12 mouse cellular contexts compared by ENCODE assay signal in genomic region chr2:90565192-90565929, GRCm38 (mm10). TPM values are rescaled to one million over a fixed set of nuclear protein-coding genes. Genes with fewer than 3 reads are reported as not detected.
DNase-seq lines count a peak whose midpoint lies in the region; ATAC-seq and TF ChIP-seq lines count a peak whose summit lies in the region.
"Had no signal": no experiment of that assay in that cellular context is flagged by ENCODE, and none has a peak within 500 bp of the region (broad histone marks: within the 10 kb centered on the region; RNA-seq: fewer than 3 reads in every experiment).

No protein-coding gene starts in this region.

- H3K4me2 ChIP-seq in lung, embryonic 14.5 days = no peak overlapping the region
- H3K4me2 ChIP-seq in intestine, postnatal 0 days (replicated peaks; ENCODE audit: low read depth) = peak overlapping the region; percentile 22
- H3K4me2 ChIP-seq in liver, embryonic 11.5 days = peak overlapping the region; percentile 47
- no peak overlapping the region for H3K4me2 ChIP-seq in stomach, postnatal 0 days (replicated peaks; ENCODE audit: low read depth)
- H3K4me2 ChIP-seq in forebrain, embryonic 16.5 days (ENCODE audit: low read length) = no peak overlapping the region
- H3K4me2 ChIP-seq: hindbrain, embryonic 12.5 days had no signal

- no peak overlapping the region for H3K9ac ChIP-seq in lung, embryonic 14.5 days
- no peak overlapping the region for H3K9ac ChIP-seq in intestine, postnatal 0 days (ENCODE audit: low read depth, low read length)
- H3K9ac ChIP-seq in liver, embryonic 11.5 days (ENCODE audit: low read depth, low read length) = peak overlapping the region; percentile 57
- H3K9ac ChIP-seq in stomach, postnatal 0 days (ENCODE audit: low read length) = no peak overlapping the region
- H3K9ac ChIP-seq in forebrain, embryonic 16.5 days (replicated peaks; ENCODE audit: low read depth, low read length) = no peak overlapping the region
- H3K9ac ChIP-seq: hindbrain, embryonic 12.5 days had no signal

- no peaks in the 10 kb centered on the region for H3K27me3 ChIP-seq in lung, embryonic 14.5 days (ENCODE audit: insufficient read depth, low read length)
- H3K27me3 ChIP-seq in intestine, postnatal 0 days (replicated peaks; ENCODE audit: control insufficient read depth, insufficient read depth, low read length) = no peaks in the 10 kb centered on the region
- no peaks in the 10 kb centered on the region for H3K27me3 ChIP-seq in liver, embryonic 11.5 days (replicated peaks; ENCODE audit: control insufficient read depth, insufficient read depth, low read length)
- H3K27me3 ChIP-seq in stomach, postnatal 0 days (ENCODE audit: control insufficient read depth, insufficient read depth, low read length) = no peaks in the 10 kb centered on the region
- H3K27me3 ChIP-seq in forebrain, embryonic 16.5 days (replicated peaks; ENCODE audit: control insufficient read depth, insufficient read depth, low read length) = no peaks in the 10 kb centered on the region
- H3K27me3 ChIP-seq: hindbrain, embryonic 12.5 days had no signal

- TF ChIP-seq CTCF in lung, embryonic 14.5 days (IDR thresholded peaks at IDR 0.05; ENCODE audit: low read depth) = no peak
- TF ChIP-seq CTCF in intestine, postnatal 0 days (IDR thresholded peaks at IDR 0.05; ENCODE audit: low read depth) = no peak; the same call in 1 of the 2 replicates
- no peak for TF ChIP-seq CTCF in stomach, postnatal 0 days (IDR thresholded peaks at IDR 0.05; ENCODE audit: low read depth)

- no peak for TF ChIP-seq EP300 in stomach, postnatal 0 days (optimal IDR thresholded peaks at IDR 0.05)

- no peak for ATAC-seq in lung, embryonic 14.5 days (ENCODE audit: insufficient read depth)
- peak; percentile 92 for ATAC-seq in intestine, postnatal 0 days
- no peak for ATAC-seq in liver, embryonic 11.5 days (replicated peaks; ENCODE audit: low FRiP score)
- peak; percentile 64 for ATAC-seq in stomach, postnatal 0 days (ENCODE audit: low FRiP score, low TSS enrichment)
- no peak for ATAC-seq in forebrain, embryonic 16.5 days

- 86% methylated on average over 7 of the region's 7 CpGs for WGBS in lung, embryonic 14.5 days
- WGBS in intestine, postnatal 0 days = 45% methylated on average over 7 of the region's 7 CpGs
- 88% methylated on average over 7 of the region's 7 CpGs for WGBS in liver, embryonic 11.5 days
- 77% methylated on average over 7 of the region's 7 CpGs for WGBS in stomach, postnatal 0 days
- WGBS in forebrain, embryonic 16.5 days = 91% methylated on average over 7 of the region's 7 CpGs

- H3K27ac ChIP-seq in lung, embryonic 14.5 days (ENCODE audit: low read depth) = no peak overlapping the region
- peak overlapping the region; percentile 72 for H3K27ac ChIP-seq in intestine, postnatal 0 days (ENCODE audit: low read depth, low read length)
- peak overlapping the region; percentile 88 for H3K27ac ChIP-seq in liver, embryonic 11.5 days (ENCODE audit: low read depth, low read length)
- 0 out of 2 replicates have a peak overlapping the region, but pooled peaks have one; percentile 30 for H3K27ac ChIP-seq in stomach, postnatal 0 days (replicated peaks)
- no peak overlapping the region for H3K27ac ChIP-seq in forebrain, embryonic 16.5 days (ENCODE audit: low read length)
- H3K27ac ChIP-seq: forebrain, embryonic 10.5 days; hindbrain, embryonic 12.5 days; macrophage had no signal

- H3K4me1 ChIP-seq in lung, embryonic 14.5 days (ENCODE audit: insufficient read depth) = no peaks in the 10 kb centered on the region; the same call in 1 of the 2 replicates
- H3K4me1 ChIP-seq in intestine, postnatal 0 days (replicated peaks; ENCODE audit: control insufficient read depth, insufficient read depth, low read length) = 0 out of 2 replicates have a peak, but pooled peaks cover 9% of the 10 kb centered on the region
- peaks cover 66% of the 10 kb centered on the region for H3K4me1 ChIP-seq in liver, embryonic 11.5 days (replicated peaks; ENCODE audit: control insufficient read depth, insufficient read depth, low read length)
- no peaks in the 10 kb centered on the region for H3K4me1 ChIP-seq in stomach, postnatal 0 days (replicated peaks; ENCODE audit: control insufficient read depth, insufficient read depth)
- H3K4me1 ChIP-seq in forebrain, embryonic 16.5 days (replicated peaks; ENCODE audit: control insufficient read depth, insufficient read depth, low read length) = peaks cover 14% of the 10 kb centered on the region

- H3K4me3 ChIP-seq in lung, embryonic 14.5 days (ENCODE audit: low read depth, low read length) = no peak overlapping the region
- H3K4me3 ChIP-seq in intestine, postnatal 0 days (ENCODE audit: low read depth, low read length) = no peak overlapping the region
- no peak overlapping the region for H3K4me3 ChIP-seq in liver, embryonic 11.5 days (ENCODE audit: low read depth, low read length)
- no peak overlapping the region for H3K4me3 ChIP-seq in stomach, postnatal 0 days (ENCODE audit: low read depth, low read length)
- no peak overlapping the region for H3K4me3 ChIP-seq in forebrain, embryonic 16.5 days (replicated peaks; ENCODE audit: low read length)
- H3K4me3 ChIP-seq: forebrain, embryonic 10.5 days; hindbrain, embryonic 12.5 days had no signal

- H3K36me3 ChIP-seq in lung, embryonic 14.5 days (ENCODE audit: insufficient read depth) = no peaks in the 10 kb centered on the region
- H3K36me3 ChIP-seq in intestine, postnatal 0 days (ENCODE audit: control insufficient read depth, insufficient read depth) = no peaks in the 10 kb centered on the region
- no peaks in the 10 kb centered on the region for H3K36me3 ChIP-seq in liver, embryonic 11.5 days (ENCODE audit: control insufficient read depth, insufficient read depth, low read length)
- no peaks in the 10 kb centered on the region for H3K36me3 ChIP-seq in stomach, postnatal 0 days (ENCODE audit: control insufficient read depth, insufficient read depth, low read length)
- H3K36me3 ChIP-seq in forebrain, embryonic 16.5 days (ENCODE audit: control insufficient read depth, insufficient read depth) = no peaks in the 10 kb centered on the region
- H3K36me3 ChIP-seq: forebrain, embryonic 10.5 days; hindbrain, embryonic 12.5 days had no signal

- peak; percentile 23 for DNase-seq in lung, embryonic 14.5 days
- no peak for DNase-seq in lung, postnatal 4 days
- DNase-seq in liver, embryonic 11.5 days (ENCODE audit: low spot score) = no peak
- peak; percentile 33 for DNase-seq in stomach, postnatal 0 days (ENCODE audit: low spot score)
- no peak for DNase-seq in right cerebral cortex, postnatal 36 days (ENCODE audit: low spot score in 2 of 2)
- no peak for DNase-seq in embryo, embryonic 10 days (ENCODE audit: low spot score)
- DNase-seq: right cerebral cortex, adult 18-20 months had no signal

- H3K9me3 ChIP-seq in lung, embryonic 14.5 days (ENCODE audit: low read depth, low read length) = no peaks in the 10 kb centered on the region
- H3K9me3 ChIP-seq in intestine, postnatal 0 days (ENCODE audit: control insufficient read depth) = no peaks in the 10 kb centered on the region
- H3K9me3 ChIP-seq in liver, embryonic 11.5 days (ENCODE audit: control insufficient read depth, low read length) = no peaks in the 10 kb centered on the region
- no peaks in the 10 kb centered on the region for H3K9me3 ChIP-seq in stomach, postnatal 0 days (ENCODE audit: control insufficient read depth, low read length)
- no peaks in the 10 kb centered on the region for H3K9me3 ChIP-seq in forebrain, embryonic 16.5 days (ENCODE audit: control insufficient read depth, low read length)
- H3K9me3 ChIP-seq: forebrain, embryonic 10.5 days; hindbrain, embryonic 12.5 days had no signal

RNA-seq across cellular contexts. Expression of gene Ptprj, which starts 15.1 kb away (rescaled TPM):
- 4.9 and 5.4 TPM in 2 replicates for polyA plus RNA-seq in lung, embryonic 14.5 days (2014; fragmentation: Nextera tagmentation; extraction: Ambion mirVana)
- polyA plus RNA-seq in intestine, postnatal 0 days (2015; fragmentation: Nextera tagmentation; extraction: Ambion mirVana) = 3.5 and 4.0 TPM in 2 replicates
- polyA plus RNA-seq in liver, embryonic 11.5 days (2014; fragmentation: Nextera tagmentation; extraction: Ambion mirVana) = 5.1 TPM in 2 replicates
- 2.1 and 2.2 TPM in 2 replicates for polyA plus RNA-seq in stomach, postnatal 0 days (2015; fragmentation: Nextera tagmentation; extraction: Ambion mirVana)
- polyA plus RNA-seq in forebrain, embryonic 16.5 days (2015; fragmentation: Nextera tagmentation; extraction: Ambion mirVana) = 3.9 and 4.6 TPM in 2 replicates

Comparison
In these comparisons a context has a peak if more than half of its experiments do, and no peak if none do; other contexts are left out.
1. DNase-seq: peak in lung, embryonic 14.5 days (single experiment) and stomach, postnatal 0 days (single experiment); none in lung, postnatal 4 days (0 of 2), liver, embryonic 11.5 days (single experiment), right cerebral cortex, postnatal 36 days (0 of 2) and embryo, embryonic 10 days (single experiment).
2. ATAC-seq: peak in intestine, postnatal 0 days (single experiment) and stomach, postnatal 0 days (single experiment); none in lung, embryonic 14.5 days (single experiment), liver, embryonic 11.5 days (single experiment) and forebrain, embryonic 16.5 days (single experiment).
3. H3K27ac ChIP-seq: peak in intestine, postnatal 0 days (single experiment), liver, embryonic 11.5 days (single experiment) and stomach, postnatal 0 days (single experiment); none in lung, embryonic 14.5 days (single experiment) and forebrain, embryonic 16.5 days (single experiment).
4. H3K4me2 ChIP-seq: peak in intestine, postnatal 0 days (single experiment) and liver, embryonic 11.5 days (single experiment); none in lung, embryonic 14.5 days (single experiment), stomach, postnatal 0 days (single experiment) and forebrain, embryonic 16.5 days (single experiment).